Mouse (Mus musculus) urinary bladder, postnatal 25 days (tissue): ENCODE measurements around the gene Mast1.

Source experiments
- DNase-seq: peaks from one replicate; pipeline ENCODE4 v3.0.0; 2022; ENCODE audit warnings: low spot score

Gene Mast1

GRCm38 (mm10) chr8:84973079-84973478 is 35.9 kb upstream of the Mast1 start:
- no peak for DNase-seq

DNA sequence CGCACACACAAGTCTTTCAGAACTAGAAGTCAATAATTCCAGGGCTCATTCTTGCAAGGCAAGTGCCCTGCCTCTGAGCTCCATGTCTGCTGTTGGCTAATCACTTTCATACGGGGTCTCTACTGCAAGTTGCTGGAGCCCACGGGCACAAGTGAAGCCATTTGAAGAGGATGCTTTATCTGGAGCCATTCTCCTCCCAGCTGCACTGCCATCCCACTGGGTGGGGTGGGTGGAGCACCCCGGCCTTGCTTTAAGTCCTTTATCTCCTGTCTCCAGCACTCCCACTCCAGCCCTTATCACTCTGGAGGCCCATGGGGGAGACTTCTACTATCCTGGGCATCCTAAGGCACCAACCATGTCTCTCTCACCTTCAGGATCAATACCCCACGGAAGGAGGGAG is 33.8 kb upstream of the Mast1 start:
- DNase-seq: no peak

- DNase-seq: no peak
Observed at GRCm38 (mm10) chr8:84970135-84970790, 33.1 kb upstream of the Mast1 start.

GRCm38 (mm10) chr8:84969241-84970134 is 32.3 kb upstream of the Mast1 start, which contains the start of the genes Gm49661, Prdx2 and Rnaseh2a:
Gm49661 (minus strand) TSS chr8:84969433.
Prdx2 (plus strand) TSS chr8:84969587.
Rnaseh2a (minus strand) TSS chr8:84969767.
- peak; percentile 71 for DNase-seq

GRCm38 (mm10) chr8:84968650-84969049 is 31.5 kb upstream of the Mast1 start:
- no peak for DNase-seq

DNA sequence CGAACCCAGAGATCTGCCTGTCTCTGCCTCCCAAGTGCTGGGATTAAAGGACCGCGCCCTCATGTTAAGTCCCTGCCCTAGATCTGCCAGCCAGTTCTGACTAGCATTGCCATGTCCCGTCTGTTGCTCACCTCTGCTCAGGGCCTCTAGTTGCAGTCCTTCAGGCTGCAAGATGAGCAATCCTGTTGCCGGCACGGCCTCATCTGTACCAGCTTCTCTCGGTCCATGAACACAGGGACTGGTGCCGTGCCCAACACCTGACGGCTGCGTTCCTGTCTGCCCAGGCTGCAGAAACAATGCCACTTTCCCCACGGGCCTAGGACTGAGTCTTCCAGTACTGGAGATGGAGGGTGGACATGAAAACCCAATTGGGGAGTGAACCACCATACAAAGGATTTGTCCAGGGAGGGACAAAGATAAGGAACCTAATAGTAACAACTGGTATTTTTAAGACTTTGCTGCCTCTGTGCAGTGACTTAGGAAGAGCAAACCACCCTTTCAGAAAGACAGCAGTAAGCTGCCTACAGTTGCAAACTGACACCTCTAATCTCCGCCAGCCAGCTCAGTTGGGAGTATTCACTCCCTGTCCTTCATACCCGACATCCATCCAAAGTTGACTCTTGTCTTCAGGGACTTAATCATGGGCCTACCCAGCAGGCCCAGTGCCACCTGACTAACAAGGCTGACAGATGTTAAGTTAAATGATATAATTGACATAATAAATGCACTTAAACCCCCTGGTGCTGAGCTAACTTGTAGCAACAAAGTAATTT is 30.6 kb upstream of the Mast1 start:
- DNase-seq: no peak

GRCm38 (mm10) chr8:84966603-84967002 is 29.4 kb upstream of the Mast1 start:
- DNase-seq: no peak

DNA sequence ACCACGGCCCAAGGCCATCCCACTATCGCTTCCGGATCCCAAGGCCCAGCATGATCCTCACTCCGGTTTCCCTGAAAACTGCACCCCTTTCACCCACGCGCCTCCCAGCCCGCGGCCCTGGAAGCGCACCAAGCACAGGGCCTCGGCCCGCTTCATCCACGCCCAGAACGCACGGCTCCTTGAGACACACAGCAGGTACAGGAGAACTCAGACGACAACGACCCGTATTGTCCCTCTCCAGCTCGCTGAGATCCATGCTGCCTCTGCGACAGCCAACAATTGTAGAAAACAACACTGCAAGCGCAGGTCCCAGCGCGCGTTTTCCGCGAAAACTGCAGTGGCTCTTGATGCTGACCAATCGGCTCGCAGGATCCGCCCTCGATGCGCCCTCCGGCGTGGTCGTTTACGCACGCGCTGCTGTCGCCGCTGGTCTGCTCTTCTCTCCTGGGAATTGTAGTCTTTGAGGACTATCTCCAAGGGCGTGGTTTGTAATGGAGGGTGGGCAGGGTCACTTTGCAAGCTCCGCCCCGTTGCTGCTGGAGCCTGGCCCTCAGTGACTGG is 28.7 kb upstream of the Mast1 start:
- DNase-seq: peak; percentile 78

GRCm38 (mm10) chr8:84963952-84964351 is 26.8 kb upstream of the Mast1 start:
- DNase-seq: no peak

GRCm38 (mm10) chr8:84959811-84960210 is 22.7 kb upstream of the Mast1 start:
- DNase-seq: no peak

DNA sequence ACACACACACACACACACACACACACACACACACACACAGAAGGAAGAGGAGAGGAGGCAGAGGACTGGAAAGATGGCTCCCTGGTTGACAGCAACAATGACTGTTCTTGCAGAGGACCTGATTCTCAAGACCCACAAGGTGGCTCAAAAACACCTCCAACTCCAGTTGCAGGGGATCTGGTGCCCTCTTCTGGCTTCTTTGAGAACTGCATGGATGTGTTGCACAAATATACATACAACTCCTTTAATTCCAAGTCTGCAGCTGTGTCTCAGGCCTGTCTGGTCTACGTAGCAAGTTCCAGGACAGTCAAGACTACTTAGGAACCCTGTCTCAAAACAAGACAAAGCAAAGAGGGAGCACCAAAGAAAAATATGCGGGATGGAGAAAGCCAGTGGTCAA is 19.6 kb upstream of the Mast1 start:
- DNase-seq: peak; percentile 65

- DNase-seq: peak; percentile 38
Observed at GRCm38 (mm10) chr8:84952612-84953255, 15.6 kb upstream of the Mast1 start.

- DNase-seq: no peak
Observed at GRCm38 (mm10) chr8:84949753-84950152, 12.6 kb upstream of the Mast1 start.

GRCm38 (mm10) chr8:84947241-84947545 is 10.0 kb upstream of the Mast1 start:
- DNase-seq: peak; percentile 51

GRCm38 (mm10) chr8:84946528-84947240 is 9.5 kb upstream of the Mast1 start, which contains the start of gene Rtbdn:
Rtbdn (plus strand) TSS chr8:84946991.
- DNase-seq: no peak

GRCm38 (mm10) chr8:84945633-84946527 is 8.7 kb upstream of the Mast1 start:
- no peak for DNase-seq

- DNase-seq: no peak
Observed at GRCm38 (mm10) chr8:84945235-84945632, 8.1 kb upstream of the Mast1 start.

GRCm38 (mm10) chr8:84944478-84945160 is 7.5 kb upstream of the Mast1 start:
- no peak for DNase-seq

DNA sequence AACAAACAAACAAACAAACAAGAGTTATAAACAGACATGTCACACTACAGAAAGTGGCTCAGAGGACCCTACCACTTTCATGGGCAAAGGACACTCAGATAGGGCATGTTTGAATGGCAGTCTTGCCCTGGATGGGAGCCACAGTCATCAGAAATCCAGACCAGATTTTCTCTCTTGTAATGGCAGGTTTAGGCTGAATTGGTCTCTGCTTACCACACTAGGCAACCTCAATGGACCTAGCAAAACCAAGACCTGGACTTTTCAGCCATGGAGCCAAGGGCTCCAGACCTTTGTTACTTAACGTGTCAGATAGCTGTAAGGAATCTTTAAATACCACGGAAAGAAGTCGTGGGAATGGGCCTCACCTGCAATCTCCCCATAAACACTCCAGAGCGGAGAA is 6.5 kb upstream of the Mast1 start:
- no peak for DNase-seq
